Mouse (Mus musculus) kidney, embryonic 15.5 days (tissue): ENCODE data around the gene Palm. TPM values are rescaled to one million over a fixed set of nuclear protein-coding genes. Genes with fewer than 3 reads are reported as not detected.
A peak's percentile ranks its signal among the peaks of the same experiment; 100 is the strongest.

Experiments used
- ATAC-seq: fragments of 200-750 bp; cut with Nextera tagmentation; replicated peaks from 2 replicates; pipeline ENCODE4 v1.8.0; 2017; ENCODE audit warnings: moderate TSS enrichment; ENCODE audit not compliant: low FRiP score
- H3K27ac ChIP-seq: fragments of 300-500 bp; sonication (generic); 2 replicates; pipeline ENCODE4 v1.5.1; 2015; ENCODE audit warnings: mild to moderate bottlenecking, inconsistent platforms
- H3K27me3 ChIP-seq: fragments of 300-500 bp; sonication (generic); 2 replicates; pipeline ENCODE4 v1.6.1; 2015; ENCODE audit warnings: inconsistent platforms
- H3K36me3 ChIP-seq: fragments of 300-500 bp; sonication (generic); 2 replicates; pipeline ENCODE4 v1.6.1; 2015; ENCODE audit warnings: inconsistent platforms
- H3K4me1 ChIP-seq: fragments of 300-500 bp; sonication (generic); 2 replicates; pipeline ENCODE4 v1.6.1; 2015; ENCODE audit warnings: inconsistent platforms
- H3K4me2 ChIP-seq: fragments of 300-500 bp; sonication (generic); 2 replicates; pipeline ENCODE4 v1.6.1; 2015; ENCODE audit warnings: moderate library complexity, mild to moderate bottlenecking, inconsistent platforms
- H3K4me3 ChIP-seq: fragments of 300-500 bp; sonication (generic); replicated peaks from 2 replicates; pipeline ENCODE4 v1.5.1; 2015; ENCODE audit warnings: mild to moderate bottlenecking, inconsistent platforms
- H3K9ac ChIP-seq: fragments of 300-500 bp; sonication (generic); 2 replicates; pipeline ENCODE4 v1.6.1; 2015; ENCODE audit warnings: mild to moderate bottlenecking, inconsistent platforms
- H3K9me3 ChIP-seq: fragments of 300-500 bp; sonication (generic); replicated peaks from 2 replicates; pipeline ENCODE4 v1.6.1; 2016; ENCODE audit warnings: inconsistent platforms
- WGBS: fragments of 180-500 bp; shearing (Covaris S2); methylation state at CpG from one replicate; pipeline ENCODE4 v1.1.7; 2015; ENCODE audit warnings: mixed read lengths; 5-methylcytosine and 5-hydroxymethylcytosine counted together
- polyA plus RNA-seq: library from polyadenylated mRNA; unstranded; fragments of >200 nt; fragmentation: Nextera tagmentation; extraction: Ambion mirVana; gene quantifications from 2 replicates; pipeline ENCODE4 v1.2.1, GENCODE M21; 2015

The Palm gene
- polyA plus RNA-seq, 1 experiment from 2014 or later: 158 TPM

DNA sequence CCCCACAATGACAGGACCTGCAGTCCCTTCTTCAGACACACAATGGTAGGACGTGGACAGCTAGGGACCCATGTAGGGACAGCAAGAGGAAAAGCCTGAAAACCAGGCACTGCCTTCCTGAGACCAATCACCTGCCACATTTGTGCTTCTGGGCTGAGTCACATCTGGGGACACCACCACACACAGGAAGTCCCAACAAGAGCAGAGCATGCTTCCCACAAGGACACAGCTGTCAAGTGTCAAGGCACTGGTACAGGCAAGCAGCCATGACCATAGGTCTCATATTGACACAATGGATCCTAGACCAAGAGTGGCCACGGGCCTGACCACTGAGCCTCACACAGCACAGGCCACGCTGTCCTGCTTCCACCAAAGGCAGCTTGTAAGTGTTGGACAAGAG lies 30.5 kb upstream of the Palm start:
- Histone ChIP-seq H3K36me3 (peaks cover 48% of the 10 kb centered on the region), H3K4me1 (peaks cover 34% of the 10 kb centered on the region), H3K4me3 (no peak overlapping the region), H3K4me2 (no peak overlapping the region), H3K9ac (no peak overlapping the region), H3K27ac (no peak overlapping the region), H3K9me3 (no peaks in the 10 kb centered on the region), H3K27me3 (no peaks in the 10 kb centered on the region)
- ATAC-seq: no peak
- WGBS: 79% methylated on average over 3 of the region's 3 CpGs

DNA sequence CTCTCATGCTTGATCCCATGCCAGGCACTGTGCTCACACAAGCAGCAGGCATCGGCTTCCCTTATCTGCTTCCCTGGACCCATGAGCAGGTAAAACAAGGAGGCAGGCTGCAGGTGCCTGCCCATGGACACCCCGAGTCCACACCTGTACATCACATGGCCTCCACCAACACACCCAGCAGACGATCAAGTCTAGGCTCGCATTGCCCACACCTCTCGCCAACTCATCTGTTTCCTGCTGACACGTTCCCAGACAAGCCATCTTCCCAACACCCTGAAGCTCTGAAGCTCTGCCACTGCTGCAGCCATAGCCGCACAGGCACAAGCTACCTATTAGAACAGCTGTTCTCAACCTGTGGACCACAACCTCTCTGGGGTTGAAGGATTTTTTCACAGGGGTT lies 29.1 kb upstream of the Palm start:
- no peak for ATAC-seq
- Histone ChIP-seq H3K4me3 (no peak overlapping the region), H3K27me3 (no peaks in the 10 kb centered on the region), H3K9me3 (no peaks in the 10 kb centered on the region), H3K36me3 (peaks cover 34% of the 10 kb centered on the region), H3K4me1 (peaks cover 47% of the 10 kb centered on the region), H3K4me2 (no peak overlapping the region), H3K9ac (no peak overlapping the region), H3K27ac (no peak overlapping the region)
- 82% methylated on average over 7 of the region's 7 CpGs for WGBS

DNA sequence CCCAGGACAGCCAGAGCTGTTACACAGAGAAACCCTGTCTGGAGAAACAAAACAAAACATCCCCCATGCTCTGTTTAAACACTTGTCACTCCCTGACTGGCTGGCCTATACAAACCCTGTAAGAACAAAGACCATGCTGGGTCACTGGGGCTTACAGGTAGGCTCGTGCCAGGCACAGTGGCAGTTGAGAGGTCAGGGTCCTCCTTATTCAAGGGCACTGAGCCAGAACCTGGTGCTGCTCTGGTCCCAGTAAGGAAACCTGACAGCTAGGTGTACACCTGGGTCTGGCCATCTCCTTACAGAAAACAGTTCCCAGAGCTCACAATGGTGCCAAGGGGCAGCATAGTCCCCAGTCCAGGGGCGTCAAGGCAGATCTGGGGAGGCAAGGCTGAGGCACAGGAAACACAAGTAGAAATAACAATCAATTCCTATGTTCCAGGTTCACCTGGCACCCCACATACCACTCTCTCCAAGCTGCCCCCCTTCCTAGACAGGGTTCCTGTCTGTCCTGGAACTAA lies 28.1 kb upstream of the Palm start:
- WGBS: 54% methylated on average over 2 of the region's 2 CpGs
- H3K27ac ChIP-seq: no peak overlapping the region

GRCm38 (mm10) chr10:79766001-79766507 lies 27.3 kb upstream of the Palm start:
- peak overlapping the region; percentile 96 for H3K9ac ChIP-seq
- H3K4me2 ChIP-seq: peak overlapping the region; percentile 91
- peaks cover 18% of the 10 kb centered on the region for H3K36me3 ChIP-seq
- WGBS: 7% methylated on average over 16 of the region's 16 CpGs
- no peaks in the 10 kb centered on the region for H3K27me3 ChIP-seq
- H3K4me1 ChIP-seq: peaks cover 47% of the 10 kb centered on the region
- ATAC-seq: no peak
- H3K4me3 ChIP-seq: peak overlapping the region; percentile 98
- H3K27ac ChIP-seq: peak overlapping the region; percentile 97
- H3K9me3 ChIP-seq: no peaks in the 10 kb centered on the region

More for the DNA sequence above, 28.1 kb upstream of the Palm start:
- H3K9ac ChIP-seq: peak overlapping the region; percentile 96
- H3K4me2 ChIP-seq: peak overlapping the region; percentile 91
- H3K9me3 ChIP-seq: no peaks in the 10 kb centered on the region
- peaks cover 25% of the 10 kb centered on the region for H3K36me3 ChIP-seq
- H3K27me3 ChIP-seq: no peaks in the 10 kb centered on the region
- H3K4me1 ChIP-seq: peaks cover 47% of the 10 kb centered on the region
- peak overlapping the region; percentile 98 for H3K4me3 ChIP-seq
- ATAC-seq: no peak

- peak; percentile 92 for ATAC-seq
- peak within 1 kb of the TSS; percentile 97 for H3K27ac ChIP-seq
- H3K9me3 ChIP-seq: no peaks in the 10 kb centered on the region
- H3K4me2 ChIP-seq: peak within 1 kb of the TSS; percentile 91
- H3K36me3 ChIP-seq: peaks cover 11% of the 10 kb centered on the region
- peak within 1 kb of the TSS; percentile 96 for H3K9ac ChIP-seq
- H3K4me1 ChIP-seq: peaks cover 47% of the 10 kb centered on the region
- peak within 1 kb of the TSS; percentile 98 for H3K4me3 ChIP-seq
- WGBS: 1% methylated on average over 101 of the region's 101 CpGs
- no peaks in the 10 kb centered on the region for H3K27me3 ChIP-seq
Measured at GRCm38 (mm10) chr10:79766508-79767325, 26.7 kb upstream of the Palm start, which contains the start of gene Rnf126. TSS of gene Rnf126 (minus strand) at chr10:79766952.

DNA sequence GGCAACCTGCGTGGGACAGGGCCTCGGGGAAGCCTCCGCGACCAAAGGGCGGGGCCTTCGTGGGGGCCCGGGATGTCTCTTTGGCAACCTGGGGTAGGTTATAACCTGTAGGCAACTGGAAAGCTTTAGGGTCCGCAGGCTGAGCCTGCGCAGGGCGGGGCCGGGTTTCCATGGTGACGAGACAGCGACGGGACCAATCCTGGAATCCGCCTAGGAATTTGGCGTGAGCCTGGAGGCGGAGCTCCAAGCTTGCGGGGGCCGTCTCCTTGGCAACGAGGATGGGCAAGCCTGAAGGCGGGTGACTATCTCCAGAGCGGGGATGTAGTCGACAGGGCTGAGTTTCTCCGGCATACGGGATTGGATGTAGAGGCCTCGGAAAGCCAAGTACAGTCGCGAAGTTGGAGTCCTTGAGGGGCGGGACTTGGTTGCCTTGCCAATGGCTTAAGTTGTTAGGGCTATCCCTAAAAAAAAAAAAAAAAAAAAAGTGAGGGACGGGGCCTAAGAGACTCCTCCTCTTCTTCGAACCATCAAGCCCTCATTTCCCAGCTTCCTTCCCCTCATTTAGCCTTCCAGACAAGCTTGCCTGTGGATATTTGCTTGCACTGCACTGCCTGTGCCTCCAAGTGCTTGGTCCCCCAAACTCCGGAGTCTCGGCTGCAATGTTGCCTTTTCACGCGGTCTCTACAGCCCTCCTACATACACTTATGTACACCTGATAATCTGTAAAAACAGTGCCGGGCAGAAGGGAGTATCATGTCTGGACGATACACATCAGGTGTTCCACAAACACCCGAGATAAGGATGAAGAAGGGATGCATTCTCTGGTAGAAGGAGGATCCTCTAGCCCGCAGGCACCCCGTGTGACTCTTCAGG lies 25.8 kb upstream of the Palm start:
- Histone ChIP-seq H3K4me3 (peak overlapping the region; percentile 98), H3K4me2 (peak overlapping the region; percentile 91), H3K9me3 (no peaks in the 10 kb centered on the region), H3K36me3 (peaks cover 2% of the 10 kb centered on the region), H3K9ac (peak overlapping the region; percentile 43; the same call in 1 of the 2 replicates), H3K4me1 (peaks cover 47% of the 10 kb centered on the region), H3K27ac (peak overlapping the region; percentile 97), H3K27me3 (no peaks in the 10 kb centered on the region)
- 9% methylated on average over 40 of the region's 40 CpGs for WGBS
- peak; percentile 82 for ATAC-seq

DNA sequence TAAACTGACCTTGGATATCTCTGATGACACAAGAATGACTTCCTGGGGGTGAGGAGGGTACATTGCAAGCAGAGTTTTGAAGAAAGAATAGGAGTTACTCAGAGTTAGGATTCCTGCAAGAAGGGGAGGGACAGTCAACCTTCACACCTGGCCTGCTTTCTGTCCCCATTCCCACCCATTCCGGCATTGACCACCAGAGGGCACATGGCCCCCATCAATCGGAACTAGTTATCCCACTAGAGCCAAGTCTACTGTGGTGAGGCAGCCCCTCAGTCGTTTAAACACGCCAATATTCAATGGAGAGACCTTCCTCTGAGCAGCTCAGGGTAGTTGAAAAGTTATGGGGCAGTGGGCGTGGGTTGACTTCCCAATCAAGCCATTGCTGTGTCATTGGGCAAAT lies 25.0 kb upstream of the Palm start:
- Histone ChIP-seq H3K4me3 (no peak overlapping the region), H3K9ac (no peak overlapping the region), H3K4me2 (peak overlapping the region; percentile 91), H3K36me3 (no peaks in the 10 kb centered on the region), H3K27me3 (no peaks in the 10 kb centered on the region), H3K4me1 (peaks cover 45% of the 10 kb centered on the region), H3K9me3 (no peaks in the 10 kb centered on the region), H3K27ac (0 out of 2 replicates have a peak overlapping the region, but pooled peaks have one; percentile 0)
- ATAC-seq: no peak
- under 1% methylated on average over 5 of the region's 5 CpGs for WGBS

DNA sequence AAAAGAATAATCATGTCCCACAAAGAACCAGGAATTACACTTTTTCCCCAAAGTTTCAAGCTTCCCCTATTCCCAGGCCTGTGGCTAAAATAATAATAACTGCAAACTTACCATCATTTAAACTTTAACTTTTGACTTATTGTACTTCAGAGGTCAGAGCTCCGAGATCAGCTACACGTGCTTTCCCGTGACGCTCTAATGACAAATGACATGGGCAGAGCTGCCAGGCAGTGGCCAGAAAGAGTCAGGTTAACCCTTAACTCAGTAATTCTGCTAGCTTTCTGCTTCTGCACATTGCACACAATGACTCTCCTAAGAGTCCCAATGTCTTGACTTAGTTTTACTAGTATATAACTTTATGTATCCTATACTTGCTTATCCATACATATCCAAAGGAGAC lies 24.0 kb upstream of the Palm start:
- no peak for ATAC-seq
- H3K9me3 ChIP-seq: no peaks in the 10 kb centered on the region
- 18% methylated on average over 4 of the region's 4 CpGs for WGBS
- H3K9ac ChIP-seq: no peak overlapping the region
- no peaks in the 10 kb centered on the region for H3K27me3 ChIP-seq
- H3K27ac ChIP-seq: no peak overlapping the region
- H3K4me3 ChIP-seq: no peak overlapping the region
- peaks cover 35% of the 10 kb centered on the region for H3K4me1 ChIP-seq
- H3K36me3 ChIP-seq: no peaks in the 10 kb centered on the region
- no peak overlapping the region for H3K4me2 ChIP-seq

DNA sequence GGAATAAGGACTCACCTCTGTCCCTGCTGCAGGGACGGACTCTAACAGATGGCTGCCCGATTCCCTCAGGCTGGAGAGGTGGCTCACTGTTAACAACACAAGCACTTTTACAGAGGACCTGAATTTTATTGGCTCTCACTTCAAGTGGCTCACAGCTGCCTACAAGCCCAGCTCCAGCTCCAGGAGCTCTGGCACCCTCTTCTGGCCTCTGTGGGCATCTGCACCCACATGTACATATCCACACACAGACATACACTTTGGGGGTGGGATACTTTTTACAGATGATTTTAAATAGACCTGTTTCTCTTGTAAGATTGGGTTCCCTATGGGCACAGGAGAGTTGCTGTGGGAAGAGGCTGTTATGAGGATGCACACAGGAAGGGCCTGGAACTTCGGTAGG lies 21.1 kb upstream of the Palm start:
- Histone ChIP-seq H3K4me1 (peaks cover 24% of the 10 kb centered on the region), H3K27me3 (0 out of 2 replicates have a peak, but pooled peaks cover 1% of the 10 kb centered on the region), H3K9me3 (no peaks in the 10 kb centered on the region), H3K36me3 (no peaks in the 10 kb centered on the region), H3K27ac (no peak overlapping the region), H3K4me3 (no peak overlapping the region), H3K9ac (no peak overlapping the region), H3K4me2 (no peak overlapping the region)
- no peak for ATAC-seq
- 91% methylated on average over 3 of the region's 3 CpGs for WGBS

DNA sequence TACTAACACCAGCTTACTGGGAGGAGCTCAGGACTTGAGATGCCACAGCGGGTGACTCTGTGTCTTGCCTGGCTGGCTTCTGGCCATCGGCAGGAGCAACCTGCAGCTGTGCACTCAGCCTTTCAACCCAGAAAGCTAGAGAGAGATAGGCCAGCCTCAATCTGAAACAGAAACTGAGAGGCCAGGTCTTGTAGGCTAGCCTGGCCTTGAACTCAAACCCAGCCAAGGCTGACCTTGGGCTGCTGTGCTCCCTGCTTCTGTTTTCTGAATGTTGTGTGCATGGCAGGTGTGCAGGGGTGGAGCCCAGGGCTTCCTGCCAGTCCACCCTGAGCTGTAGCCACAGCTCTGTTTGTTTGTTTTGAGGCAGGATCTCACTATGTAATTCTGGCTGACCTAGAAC lies 20.2 kb upstream of the Palm start:
- no peak overlapping the region for H3K9ac ChIP-seq
- no peak overlapping the region for H3K4me2 ChIP-seq
- H3K36me3 ChIP-seq: no peaks in the 10 kb centered on the region
- 87% methylated on average over 2 of the region's 2 CpGs for WGBS
- H3K27me3 ChIP-seq: peaks cover 8% of the 10 kb centered on the region; the same call in 1 of the 2 replicates
- H3K27ac ChIP-seq: no peak overlapping the region
- no peak overlapping the region for H3K4me3 ChIP-seq
- ATAC-seq: no peak
- peaks cover 24% of the 10 kb centered on the region for H3K4me1 ChIP-seq
- no peaks in the 10 kb centered on the region for H3K9me3 ChIP-seq

DNA sequence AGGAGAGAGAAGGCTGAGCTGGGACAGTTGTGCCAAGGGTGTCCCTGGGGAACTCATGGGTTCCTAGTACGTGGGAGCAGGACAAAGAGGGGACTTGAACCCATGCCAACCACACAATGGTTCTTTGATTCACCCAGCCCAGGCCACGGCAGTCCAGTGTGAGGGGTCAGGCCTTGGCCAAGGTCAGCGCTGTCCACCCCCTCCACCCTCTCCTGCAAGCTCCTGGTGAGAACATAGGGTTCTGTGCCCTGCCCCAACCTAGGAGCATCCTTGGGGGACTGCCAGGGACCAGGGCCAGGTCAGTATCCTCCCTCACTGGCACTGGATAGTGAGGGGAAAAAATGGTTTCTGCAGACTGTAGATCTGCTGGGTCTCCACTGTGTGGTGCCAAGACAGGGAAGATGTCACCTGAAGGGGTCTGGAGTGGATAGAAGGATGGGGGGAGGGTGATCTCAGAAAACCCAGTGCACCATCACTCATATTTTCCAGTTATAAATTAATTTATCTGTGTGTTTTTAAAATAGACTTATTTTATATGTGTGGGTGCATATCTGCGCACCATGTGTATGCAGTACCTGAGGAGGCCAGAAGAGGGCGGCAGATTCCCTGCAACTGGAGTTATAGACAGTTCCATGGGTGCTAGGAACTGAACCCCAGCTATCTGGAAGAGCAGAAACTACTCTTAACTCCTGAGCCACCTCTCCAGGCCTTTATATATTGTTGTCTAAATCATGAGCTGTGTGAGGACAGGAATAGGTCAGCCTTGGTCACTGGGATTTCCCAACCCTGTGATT lies 18.7 kb upstream of the Palm start:
- Histone ChIP-seq H3K4me1 (peaks cover 30% of the 10 kb centered on the region), H3K4me2 (no peak overlapping the region), H3K27ac (no peak overlapping the region), H3K27me3 (peaks cover 17% of the 10 kb centered on the region; the same call in 1 of the 2 replicates), H3K36me3 (no peaks in the 10 kb centered on the region), H3K4me3 (no peak overlapping the region), H3K9ac (no peak overlapping the region), H3K9me3 (no peaks in the 10 kb centered on the region)
- ATAC-seq: no peak
- 66% methylated on average over 5 of the region's 5 CpGs for WGBS
